Mouse (Mus musculus) monocyte, adult 2 months (primary cell): ENCODE data around the gene Gtf2h3.

Experiments
- DNase-seq, 2 experiments: peaks; one replicate each; pipeline ENCODE4 v3.0.0; 2022; ENCODE audit warnings: low spot score in 2 of 2, low read depth in 1 of 2

Gene Gtf2h3

GRCm38 (mm10) chr5:124636139-124636538 lies 57.2 kb downstream of the Gtf2h3 start:
- no peak for DNase-seq

GRCm38 (mm10) chr5:124636694-124637093 lies 57.8 kb downstream of the Gtf2h3 start:
- DNase-seq = no peak

GRCm38 (mm10) chr5:124637300-124637699 lies 58.4 kb downstream of the Gtf2h3 start:
- no peak for DNase-seq

GRCm38 (mm10) chr5:124637836-124638235 lies 58.9 kb downstream of the Gtf2h3 start:
- no peak for DNase-seq
